Mouse (Mus musculus): ENCODE data around the gene Tbc1d30.

- TF ChIP-seq POLR2A (IDR thresholded peaks at IDR 0.05; ENCODE audit: control insufficient read depth, low read depth, low read length), result no peak
- TF ChIP-seq CTCF (IDR thresholded peaks at IDR 0.05; ENCODE audit: control insufficient read depth, insufficient read depth, insufficient replicate concordance, low read depth, low read length), result no peak
These were observed 8.8 kb downstream of the Tbc1d30 start for GRCm38 (mm10) chr10:121342260-121342659.
